Mouse (Mus musculus) cerebellum, postnatal 10 days (tissue): ENCODE measurements around the gene Bcl2l11.

Source experiments
- DNase-seq, 2 experiments: peaks; one replicate each; pipeline ENCODE4 v3.0.0; 2021; ENCODE audit warnings: mixed read lengths in 2 of 2

The Bcl2l11 gene

GRCm38 (mm10) chr2:128114621-128115020 lies 11.2 kb upstream of the Bcl2l11 start:
- no peak for DNase-seq

DNA sequence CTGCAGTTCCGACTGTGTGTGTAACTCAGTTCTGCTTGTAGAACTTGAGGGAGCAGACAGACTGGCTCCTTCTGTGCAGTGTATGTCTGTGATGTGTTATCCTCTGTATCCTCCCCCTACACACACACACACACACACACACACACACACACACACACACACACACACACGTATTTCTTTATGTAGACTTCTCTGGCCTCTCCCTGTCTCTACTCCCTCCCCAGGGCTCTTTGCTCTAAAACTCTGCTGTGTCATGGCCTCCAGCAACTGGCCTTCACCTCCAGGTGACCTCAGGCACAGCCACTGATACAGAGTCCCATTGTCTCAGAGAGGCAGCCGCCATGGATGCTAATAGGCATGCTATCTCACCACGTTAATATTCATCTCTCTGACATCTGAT lies 10.3 kb upstream of the Bcl2l11 start:
- no peak for DNase-seq

DNA sequence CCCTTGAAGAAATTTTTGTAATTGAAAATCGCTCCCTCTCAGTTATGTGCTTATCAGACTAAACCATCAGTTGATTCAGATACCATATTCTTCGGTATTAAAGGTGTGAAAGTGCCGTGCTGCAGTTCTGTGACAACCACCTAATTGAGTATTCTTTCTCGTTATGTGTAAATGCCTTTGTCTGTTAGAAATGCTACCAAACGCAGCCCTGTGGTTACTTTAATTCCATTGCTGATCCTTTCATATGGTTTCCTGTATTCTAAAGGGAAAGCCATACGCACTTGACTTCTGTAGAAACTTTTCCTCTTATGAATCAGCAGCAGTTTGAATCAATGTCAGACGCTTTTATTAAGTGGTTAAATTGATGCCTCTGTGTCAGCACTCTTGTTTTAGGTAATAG lies 8.2 kb upstream of the Bcl2l11 start:
- no peak for DNase-seq

DNA sequence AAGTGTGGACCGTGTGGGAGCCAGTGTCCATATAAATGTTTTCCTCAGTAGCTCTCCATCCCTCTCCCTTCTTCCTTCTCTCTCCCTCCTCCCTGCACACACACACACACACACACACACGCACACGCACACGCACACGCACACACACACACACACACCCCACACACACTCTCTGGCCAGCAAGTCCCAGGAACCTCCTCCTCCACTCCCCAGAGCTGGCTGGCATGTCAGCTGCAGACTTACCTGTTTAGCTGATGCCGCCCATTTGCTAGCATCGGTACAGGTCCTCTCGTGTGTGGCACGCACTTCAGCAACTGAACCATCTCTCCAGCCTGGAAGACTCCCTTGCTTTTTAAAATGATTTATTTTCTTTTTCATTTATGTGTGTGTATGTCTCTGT lies 6.9 kb upstream of the Bcl2l11 start:
- no peak for DNase-seq

DNA sequence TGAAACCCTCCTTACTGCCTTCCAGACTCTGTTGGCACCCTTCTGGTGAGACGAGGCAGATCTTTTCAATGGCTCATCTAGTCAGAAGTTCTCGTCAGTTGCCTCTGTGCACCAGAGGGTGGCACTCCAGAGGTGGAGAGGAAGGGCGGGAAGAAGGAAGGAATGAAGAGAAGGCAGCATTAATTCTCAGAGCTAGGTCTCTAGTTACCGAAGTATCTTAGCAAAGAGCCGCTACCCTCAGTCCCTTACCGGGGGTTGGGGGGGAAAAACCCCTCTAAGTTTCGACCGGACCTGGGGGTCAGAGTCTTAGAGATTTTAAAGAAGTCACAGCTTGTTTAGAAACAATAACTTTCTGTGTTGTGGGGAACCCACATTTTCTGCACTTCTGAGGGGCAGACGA lies 3.3 kb upstream of the Bcl2l11 start:
- DNase-seq = peak; percentile 77 to 78

GRCm38 (mm10) chr2:128122891-128123771 lies 2.7 kb upstream of the Bcl2l11 start:
- DNase-seq = peak; percentile 69 to 75

- DNase-seq = peak; percentile 48 to 53
Measured at GRCm38 (mm10) chr2:128123921-128124683, 1.7 kb upstream of the Bcl2l11 start.

- peak in 1 of 2 experiments; percentile 24 for DNase-seq
Measured at GRCm38 (mm10) chr2:128124693-128125092, 1.1 kb upstream of the Bcl2l11 start.

- no peak for DNase-seq
Measured at GRCm38 (mm10) chr2:128126591-128127051, 783 bp downstream of the Bcl2l11 start.

DNA sequence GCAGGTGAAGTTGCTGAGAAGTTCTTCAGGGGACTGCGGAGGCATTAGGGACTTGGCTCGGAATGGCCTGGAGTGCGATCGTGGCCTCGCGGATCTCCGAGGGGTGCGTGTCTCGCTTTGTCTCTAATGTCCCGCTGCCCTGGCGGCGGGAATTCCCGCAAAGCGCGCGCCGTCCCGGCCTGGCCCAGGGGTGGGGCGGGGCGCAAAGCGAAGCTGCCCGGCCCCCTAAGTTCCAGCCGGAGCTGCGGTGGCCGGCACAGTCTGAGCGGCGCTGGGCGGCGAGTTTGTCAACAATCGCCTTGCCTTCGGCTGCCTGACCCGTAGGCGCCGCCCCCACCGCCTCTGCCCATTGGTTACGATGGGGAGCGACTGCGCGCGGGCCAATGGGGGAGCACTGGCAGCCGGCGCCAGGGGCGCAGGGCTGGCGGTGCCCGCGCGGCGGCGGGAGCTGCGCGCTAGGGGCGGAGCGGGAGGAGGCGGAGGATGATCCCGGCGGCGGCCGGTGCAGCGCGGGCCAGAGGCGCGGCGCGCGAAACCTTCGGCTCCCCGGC lies 1.4 kb downstream of the Bcl2l11 start:
- DNase-seq = peak; percentile 97 to 98

GRCm38 (mm10) chr2:128127691-128128292 lies 2.0 kb downstream of the Bcl2l11 start:
- DNase-seq = peak; percentile 75 to 79

DNA sequence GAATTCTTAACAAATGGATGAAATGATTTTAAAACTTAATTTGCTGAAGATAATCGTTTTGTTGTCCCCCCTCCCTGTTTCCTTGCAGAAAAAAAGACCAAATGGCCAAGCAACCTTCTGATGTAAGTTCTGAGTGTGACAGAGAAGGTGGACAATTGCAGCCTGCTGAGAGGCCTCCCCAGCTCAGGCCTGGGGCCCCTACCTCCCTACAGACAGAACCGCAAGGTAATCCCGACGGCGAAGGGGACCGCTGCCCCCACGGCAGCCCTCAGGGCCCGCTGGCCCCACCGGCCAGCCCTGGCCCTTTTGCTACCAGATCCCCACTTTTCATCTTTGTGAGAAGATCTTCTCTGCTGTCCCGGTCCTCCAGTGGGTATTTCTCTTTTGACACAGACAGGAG lies 2.7 kb downstream of the Bcl2l11 start:
- no peak for DNase-seq

DNA sequence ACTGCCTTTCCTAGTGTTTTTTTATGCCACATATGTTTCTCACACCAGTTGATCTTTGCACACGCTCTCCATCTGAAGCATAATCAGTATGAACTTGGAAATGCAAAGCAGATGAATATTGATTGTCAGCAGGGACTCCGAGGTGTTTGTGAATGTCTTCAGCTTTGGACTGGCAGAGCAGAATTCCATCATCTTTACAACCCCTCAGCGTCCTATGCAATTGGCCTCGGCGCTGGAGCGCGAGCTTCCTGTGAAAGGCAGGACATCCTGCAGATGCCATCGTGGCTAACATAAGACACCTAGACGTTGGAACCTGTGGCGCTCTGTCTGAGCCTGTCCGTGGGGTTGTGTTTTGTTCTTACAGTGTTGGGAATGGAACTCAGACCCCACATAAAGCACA lies 5.7 kb downstream of the Bcl2l11 start:
- no peak for DNase-seq

DNA sequence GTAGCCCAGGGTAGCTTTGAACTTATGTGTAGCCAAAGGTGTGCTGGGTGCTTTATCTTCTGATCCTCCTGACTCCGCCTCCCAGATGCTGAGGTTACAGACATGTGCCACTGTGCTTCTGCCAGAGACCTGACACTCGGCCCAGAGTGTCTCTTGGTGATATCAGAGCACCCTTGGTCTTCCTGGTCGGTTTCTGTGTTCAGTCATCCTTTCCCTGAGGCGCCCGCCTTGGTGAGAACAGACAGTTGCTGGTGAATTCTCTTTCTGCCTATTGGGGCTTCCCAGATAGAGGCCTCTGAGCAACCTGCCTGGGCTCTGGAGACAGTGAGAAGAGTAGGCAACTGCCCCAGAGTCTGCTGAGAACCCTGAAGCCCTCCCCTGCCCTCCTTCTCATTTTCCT lies 6.8 kb downstream of the Bcl2l11 start:
- no peak for DNase-seq

DNA sequence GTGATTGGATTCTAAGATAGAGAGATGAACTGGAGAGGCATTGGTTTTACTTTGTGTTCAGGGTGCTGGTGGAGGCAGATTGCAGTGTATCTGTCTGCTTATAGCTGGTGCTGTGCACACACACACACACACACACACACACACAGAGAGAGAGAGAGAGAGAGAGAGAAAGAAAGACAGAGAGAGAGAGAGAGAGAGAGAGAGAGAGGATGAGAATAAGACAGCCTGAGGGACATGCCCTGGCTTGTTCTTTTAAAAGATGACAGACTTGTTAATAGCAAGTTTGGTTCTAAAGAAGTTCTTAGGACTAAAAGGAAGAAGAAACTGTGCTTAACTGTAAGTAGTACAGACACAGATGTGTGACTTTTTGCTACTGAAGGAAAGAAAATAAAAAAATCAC lies 8.0 kb downstream of the Bcl2l11 start:
- no peak for DNase-seq

- no peak for DNase-seq
Measured at GRCm38 (mm10) chr2:128134474-128134873, 8.6 kb downstream of the Bcl2l11 start.

- DNase-seq = peak; percentile 35 to 49
Measured at GRCm38 (mm10) chr2:128134948-128135347, 9.1 kb downstream of the Bcl2l11 start.

- no peak for DNase-seq
Measured at GRCm38 (mm10) chr2:128136769-128137433, 11.1 kb downstream of the Bcl2l11 start.

DNA sequence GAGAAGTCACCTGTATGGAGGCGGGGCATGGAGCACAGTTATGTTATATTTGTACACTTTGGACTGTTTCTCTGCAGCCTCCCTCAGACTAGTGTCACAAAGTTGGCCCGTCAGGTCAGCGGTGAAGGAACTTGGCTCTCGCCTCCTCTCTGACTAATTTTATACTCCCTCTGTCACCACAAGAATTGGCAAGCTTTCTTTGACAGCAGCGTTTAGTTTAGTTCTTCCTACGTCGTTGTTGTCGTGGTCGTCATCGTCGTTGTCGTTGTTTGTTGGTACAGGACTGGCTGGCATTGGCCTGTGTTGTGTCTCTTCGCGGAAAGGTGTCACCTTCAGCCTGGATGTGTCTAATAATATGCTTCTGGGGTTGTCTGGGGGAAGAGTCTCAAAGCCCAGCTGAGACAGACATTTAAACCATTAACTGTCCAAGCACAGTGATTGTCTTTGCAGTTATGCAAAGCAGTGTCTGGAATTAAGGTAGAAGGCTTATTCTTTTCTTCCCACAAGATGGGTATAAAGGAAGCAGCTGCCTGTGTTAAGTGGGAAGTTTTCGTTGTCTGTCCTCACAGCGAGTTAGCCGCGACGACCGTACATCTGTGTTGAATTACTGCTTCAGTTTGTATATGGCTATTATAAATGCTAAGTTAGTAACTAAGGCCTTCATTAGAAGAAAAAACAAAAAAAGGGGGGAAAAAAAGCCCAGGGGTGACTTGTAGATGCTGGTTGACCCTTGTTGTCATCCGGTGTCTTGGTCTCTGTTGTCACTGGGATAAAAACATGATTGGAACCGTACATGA lies 11.8 kb downstream of the Bcl2l11 start:
- peak in 1 of 2 experiments; percentile 23 for DNase-seq

GRCm38 (mm10) chr2:128138924-128139323 lies 13.1 kb downstream of the Bcl2l11 start:
- peak; percentile 69 to 73 for DNase-seq

DNA sequence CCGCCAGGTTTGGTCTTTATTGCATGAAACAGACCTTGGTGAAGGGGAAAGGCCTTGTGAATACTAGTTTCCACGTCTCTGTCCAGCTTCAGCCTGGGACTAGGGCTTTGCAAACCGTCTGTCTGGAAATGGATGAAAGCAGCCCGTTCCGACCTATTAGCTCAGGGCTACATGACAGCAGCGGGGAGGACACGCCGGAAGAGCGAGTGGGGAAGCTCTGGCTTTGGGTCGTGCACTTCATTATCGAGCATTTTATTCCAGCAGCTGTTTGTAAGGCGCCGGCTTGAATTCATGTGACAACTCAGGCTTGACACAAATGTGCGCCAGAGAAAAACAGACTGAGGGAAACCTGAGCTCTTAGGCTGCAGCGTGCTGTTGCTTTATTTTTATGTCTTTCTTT lies 13.9 kb downstream of the Bcl2l11 start:
- peak; percentile 37 to 41 for DNase-seq

DNA sequence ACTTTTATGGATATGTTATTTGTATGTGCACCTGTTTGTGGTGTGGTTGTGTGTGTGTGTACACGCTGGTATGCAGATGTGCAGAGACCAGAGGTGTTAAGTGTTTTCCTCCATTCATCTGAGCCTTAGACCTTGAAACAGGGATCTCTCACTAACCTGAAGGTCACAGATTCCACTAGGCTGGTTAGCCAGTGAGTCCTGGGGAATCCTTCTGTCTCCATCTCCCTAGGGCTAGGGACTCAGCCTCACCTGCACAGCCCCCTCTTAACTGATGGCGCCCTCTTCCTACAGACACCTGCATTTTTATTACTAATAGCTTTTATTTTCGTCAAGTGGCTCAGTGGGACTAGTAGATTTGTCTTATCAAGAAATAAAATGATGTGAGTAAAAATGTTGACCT lies 14.3 kb downstream of the Bcl2l11 start:
- no peak for DNase-seq
